Mouse (Mus musculus): ENCODE results near the gene Rhoc.

Rhoc gene

GRCm38 (mm10) chr3:104815346-104815745, 27.2 kb downstream of the Rhoc start:
- no peak for DNase-seq (ENCODE audit: low spot score)

DNA sequence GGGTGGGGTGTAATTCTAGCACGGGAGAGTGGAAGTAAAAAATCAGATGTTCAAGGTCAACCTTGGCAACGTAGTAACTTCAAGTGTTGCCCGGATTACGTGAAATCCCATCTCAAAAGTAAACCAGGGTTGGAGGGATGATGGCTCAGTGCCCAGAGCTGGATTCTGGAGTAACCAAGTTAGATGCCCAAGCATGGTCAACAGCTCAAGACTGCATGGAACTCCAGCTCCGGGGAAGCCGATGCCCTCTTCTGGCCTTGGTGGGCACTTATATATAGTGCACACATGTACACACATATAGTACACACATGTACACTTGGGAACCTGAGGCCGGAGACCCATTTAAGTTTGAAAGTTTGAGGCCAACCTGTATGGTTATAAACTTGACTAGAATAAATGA, 28.0 kb downstream of the Rhoc start:
- no peak for DNase-seq (ENCODE audit: low spot score)

DNA sequence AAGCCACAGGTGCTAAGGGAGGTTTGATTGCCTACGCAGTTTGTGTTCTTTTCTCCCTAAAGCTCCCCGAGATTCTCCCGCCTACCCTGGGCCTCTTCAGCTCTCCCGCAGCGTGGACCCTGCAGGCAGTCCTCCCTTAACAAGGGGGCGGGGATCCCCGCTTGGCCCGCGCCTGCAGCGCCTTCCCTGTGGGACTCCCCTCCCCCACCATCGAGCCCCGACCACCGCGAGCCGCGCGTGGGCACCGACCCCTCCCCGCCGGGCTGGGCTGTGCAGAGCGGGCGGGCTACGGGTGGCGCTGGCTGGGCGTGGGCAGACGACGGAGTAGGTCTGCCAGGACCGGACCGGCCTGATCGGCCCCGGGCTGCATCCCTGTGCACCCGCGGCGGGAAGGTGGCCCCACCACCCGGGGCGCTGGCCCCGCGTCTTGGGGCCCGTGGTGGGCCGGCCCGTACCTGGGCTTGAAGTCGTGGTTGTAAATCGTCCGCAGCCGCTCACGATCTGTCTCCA, 29.4 kb downstream of the Rhoc start:
- DNase-seq (ENCODE audit: low spot score) = peak; percentile 35

DNA sequence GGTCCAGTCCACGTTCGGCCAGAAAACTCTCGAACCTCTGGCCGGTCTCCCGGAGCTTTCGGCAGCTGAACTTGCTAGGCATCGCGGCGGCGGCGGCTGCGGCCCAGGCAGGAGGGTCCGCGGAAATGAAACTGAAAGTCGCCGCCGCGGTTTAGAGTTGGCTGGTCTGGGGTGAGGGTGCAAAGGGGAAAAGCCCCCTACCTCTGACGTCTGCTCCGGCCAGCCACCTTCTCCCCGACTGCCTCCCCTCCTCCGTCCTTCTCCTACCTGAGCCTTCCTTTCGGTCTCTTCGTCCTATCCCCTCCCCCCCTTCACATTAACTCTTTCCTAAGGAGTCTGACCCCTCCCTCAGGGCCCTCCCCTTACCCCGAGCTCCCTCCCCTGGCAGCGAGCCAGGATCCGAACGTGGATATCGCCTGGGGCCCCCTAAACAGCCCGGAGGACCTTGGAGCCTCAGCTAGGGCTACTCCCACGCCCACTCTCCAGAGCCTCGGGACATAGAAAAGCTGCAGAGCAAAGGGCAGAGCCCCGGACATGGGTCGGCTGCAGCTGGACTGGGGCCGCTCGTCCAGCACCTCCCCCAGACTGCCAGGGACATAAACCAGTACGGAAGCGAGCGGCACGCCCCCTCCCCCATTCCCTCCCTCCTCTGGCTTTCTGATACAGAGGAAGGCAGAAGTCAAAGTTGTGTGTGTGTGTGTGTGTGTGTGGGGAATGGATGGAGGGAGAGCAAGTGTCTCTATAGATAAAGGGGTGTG, 30.0 kb downstream of the Rhoc start, which contains the start of gene Mov10:
Gene Mov10 (minus strand): TSS at position 573 of the 758 bp plus-strand sequence.
- DNase-seq (ENCODE audit: low spot score) = peak; percentile 63

DNA sequence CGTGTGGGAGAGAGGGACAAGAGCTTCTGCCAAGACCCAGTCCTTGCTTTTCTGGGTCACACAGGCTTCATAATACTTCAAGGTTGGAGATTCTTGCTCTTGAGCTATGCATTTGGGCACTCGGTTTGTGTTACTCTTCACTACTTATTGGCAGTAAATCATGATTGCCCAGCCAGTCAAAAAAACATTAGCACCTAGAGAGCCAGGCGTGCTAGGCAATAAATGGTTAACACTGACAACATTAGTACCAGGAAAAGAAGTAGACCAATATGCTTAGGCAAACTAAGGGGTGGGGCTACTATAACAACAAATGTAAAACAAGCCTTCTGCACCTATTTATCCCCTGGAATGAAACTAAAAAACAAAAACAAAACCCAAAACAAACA, 30.6 kb downstream of the Rhoc start:
- DNase-seq (ENCODE audit: low spot score) = no peak

DNA sequence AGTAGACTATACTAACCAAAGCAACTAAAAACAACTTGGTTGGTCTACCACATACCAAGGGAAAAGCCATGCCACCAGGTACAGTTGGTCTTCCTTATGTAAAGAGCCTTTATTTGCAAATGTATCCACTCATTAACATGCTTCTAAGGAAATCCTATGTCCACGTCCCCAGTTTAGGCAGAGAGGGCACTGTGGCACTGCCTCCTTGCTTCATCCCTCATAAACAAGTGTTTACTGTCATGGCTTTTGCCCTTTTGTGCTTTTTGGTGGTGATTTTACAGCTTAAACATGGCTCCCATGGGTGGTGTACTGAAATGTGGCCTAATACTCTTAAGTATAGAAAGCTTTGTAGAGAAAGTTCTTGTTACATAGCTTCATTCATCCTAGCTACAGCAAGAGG, 32.3 kb downstream of the Rhoc start:
- no peak for DNase-seq (ENCODE audit: low spot score)

GRCm38 (mm10) chr3:104822413-104822812, 34.2 kb downstream of the Rhoc start:
- no peak for DNase-seq (ENCODE audit: low spot score)

- DNase-seq (ENCODE audit: low spot score) = no peak
Measured at GRCm38 (mm10) chr3:104835797-104836196, 47.6 kb downstream of the Rhoc start.

DNA sequence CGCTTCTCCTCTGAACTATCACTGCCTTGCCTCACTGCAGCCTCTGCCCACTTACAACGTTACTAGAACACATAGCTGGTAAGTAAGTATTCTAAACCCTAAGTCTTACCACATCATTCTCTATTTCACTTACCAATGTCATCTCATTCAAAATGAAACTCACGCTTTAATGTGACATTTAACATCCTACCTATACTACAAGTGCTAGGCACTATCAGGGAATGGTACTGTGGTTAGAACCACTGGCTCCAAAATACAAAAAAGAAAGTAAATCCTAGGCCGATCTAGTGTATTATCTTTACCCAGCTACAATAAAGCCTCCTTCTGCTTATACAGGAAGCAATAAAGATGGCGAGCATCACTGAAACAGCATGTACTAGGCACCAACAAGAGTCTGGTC, 52.9 kb downstream of the Rhoc start:
- no peak for DNase-seq (ENCODE audit: low spot score)
